Mouse (Mus musculus) CH12.LX (cell line): ENCODE results near the gene Uggt2. TPM values are rescaled to one million over a fixed set of nuclear protein-coding genes. Genes with fewer than 3 reads are reported as not detected.

Experiments used
- DNase-seq: peaks from one replicate; pipeline ENCODE4 v3.0.0-alpha.2; 2013; ENCODE audit errors: extremely low read depth
- H3K27ac ChIP-seq: 2 replicates; pipeline ENCODE4 v1.5.1; 2012; ENCODE audit warnings: low read depth, mild to moderate bottlenecking, control low read depth, moderate library complexity; ENCODE audit not compliant: insufficient read depth
- H3K27me3 ChIP-seq: replicated peaks from 2 replicates; pipeline ENCODE3; 2012; ENCODE audit warnings: inconsistent platforms
- H3K36me3 ChIP-seq, 2 experiments: replicated peaks in 1 of 2; 2 replicates each; pipeline versions ENCODE3 to v1.6.1; 2012; ENCODE audit warnings: inconsistent platforms in 1 of 2, low read length in 1 of 2, mild to moderate bottlenecking in 1 of 2, mixed read lengths in 1 of 2, moderate library complexity in 1 of 2; ENCODE audit not compliant: control insufficient read depth in 1 of 2, insufficient read depth in 1 of 2
- H3K4me1 ChIP-seq, 2 experiments: 2 replicates each; pipeline ENCODE4 v1.6.1; 2012; ENCODE audit warnings: inconsistent platforms in 1 of 2, moderate library complexity in 1 of 2; ENCODE audit not compliant: insufficient read depth in 2 of 2, control insufficient read depth in 1 of 2
- H3K4me2 ChIP-seq: 2 replicates; pipeline ENCODE4 v1.6.1; 2012; ENCODE audit warnings: low read depth, mild to moderate bottlenecking, control low read depth; ENCODE audit not compliant: poor library complexity, insufficient read depth, severe bottlenecking
- H3K4me3 ChIP-seq, 3 experiments: fragments of 150-350 bp in 1 of 3; sonication (generic) in 1 of 3; replicated peaks in 1 of 3; 2 replicates each; pipeline versions ENCODE3 to v1.5.1; 2011 to 2012; ENCODE audit warnings: low read depth in 2 of 3, low read length in 2 of 3, mild to moderate bottlenecking in 2 of 3, moderate library complexity in 2 of 3, control low read depth in 1 of 3, improper control_type of control experiment in 1 of 3, inconsistent platforms in 1 of 3, mixed read lengths in 1 of 3; ENCODE audit not compliant: poor library complexity in 1 of 3
- H3K79me2 ChIP-seq: replicated peaks from 2 replicates; pipeline ENCODE4 v1.6.1; 2012; ENCODE audit warnings: mild to moderate bottlenecking, moderate library complexity; ENCODE audit not compliant: control insufficient read depth, poor library complexity, insufficient read depth, severe bottlenecking; ENCODE audit errors: extremely low read depth
- H3K9ac ChIP-seq: 2 replicates; pipeline ENCODE4 v1.6.1; 2012; ENCODE audit warnings: low read depth, mild to moderate bottlenecking, control low read depth, moderate library complexity; ENCODE audit not compliant: insufficient read depth
- H3K9me3 ChIP-seq: replicated peaks from 2 replicates; pipeline ENCODE3; 2012; ENCODE audit warnings: low read length, inconsistent platforms, mixed read lengths
- BHLHE40 ChIP-seq: IDR thresholded peaks from 2 replicates; pipeline ENCODE4 v1.6.1; 2011; ENCODE audit warnings: mild to moderate bottlenecking, low read depth, low read length, improper control_type of control experiment
- CHD1 ChIP-seq: IDR thresholded peaks from 2 replicates; pipeline ENCODE4 v1.6.1; 2012; ENCODE audit warnings: low read depth, low read length, improper control_type of control experiment, inconsistent platforms
- CHD2 ChIP-seq: IDR thresholded peaks from 2 replicates; pipeline ENCODE4 v1.6.1; 2011; ENCODE audit warnings: low read length, improper control_type of control experiment
- E2F4 ChIP-seq: IDR thresholded peaks from 2 replicates; pipeline ENCODE4 v1.6.1; 2011; ENCODE audit warnings: low read depth, low read length, improper control_type of control experiment; ENCODE audit not compliant: insufficient replicate concordance
- ELF1 ChIP-seq: IDR thresholded peaks from 2 replicates; pipeline ENCODE4 v1.6.1; 2014; ENCODE audit warnings: low read depth, mild to moderate bottlenecking, inconsistent platforms, low read length, improper control_type of control experiment
- EP300 ChIP-seq: IDR thresholded peaks from 2 replicates; pipeline ENCODE4 v1.6.1; 2011; ENCODE audit warnings: low read length, improper control_type of control experiment
- GABPA ChIP-seq: IDR thresholded peaks from 2 replicates; pipeline ENCODE4 v1.6.1; 2012; ENCODE audit warnings: low read depth, low read length, improper control_type of control experiment, inconsistent platforms; ENCODE audit not compliant: insufficient replicate concordance
- HCFC1 ChIP-seq: IDR thresholded peaks from 2 replicates; pipeline ENCODE4 v1.6.1; 2012; ENCODE audit warnings: low read depth, mild to moderate bottlenecking, inconsistent platforms, low read length, improper control_type of control experiment
- IRF4 ChIP-seq: IDR thresholded peaks from 2 replicates; pipeline ENCODE4 v1.6.1; 2014; ENCODE audit warnings: low read depth, mild to moderate bottlenecking, inconsistent platforms, low read length, improper control_type of control experiment
- MAFK ChIP-seq: IDR thresholded peaks from 2 replicates; pipeline ENCODE4 v1.6.1; 2011; ENCODE audit warnings: low read length, improper control_type of control experiment; ENCODE audit not compliant: insufficient replicate concordance
- MAX ChIP-seq: IDR thresholded peaks from 2 replicates; pipeline ENCODE4 v1.6.1; 2011; ENCODE audit warnings: low read length, improper control_type of control experiment
- MAZ ChIP-seq: IDR thresholded peaks from 2 replicates; pipeline ENCODE4 v1.6.1; 2012; ENCODE audit warnings: low read depth, mild to moderate bottlenecking, inconsistent platforms, low read length, improper control_type of control experiment, moderate library complexity
- MEF2A ChIP-seq: IDR thresholded peaks from 2 replicates; pipeline ENCODE4 v1.6.1; 2014; ENCODE audit warnings: low read depth, mild to moderate bottlenecking, inconsistent platforms, low read length, improper control_type of control experiment, borderline replicate concordance
- MXI1 ChIP-seq: IDR thresholded peaks from 2 replicates; pipeline ENCODE4 v1.6.1; 2011; ENCODE audit warnings: mild to moderate bottlenecking, low read depth, low read length, improper control_type of control experiment
- MYC ChIP-seq: IDR thresholded peaks from 2 replicates; pipeline ENCODE4 v1.6.1; 2011; ENCODE audit warnings: low read depth, mild to moderate bottlenecking, improper control_type of control experiment, low read length
- NRF1 ChIP-seq: IDR thresholded peaks from 2 replicates; pipeline ENCODE4 v1.6.1; 2014; ENCODE audit warnings: low read depth, mild to moderate bottlenecking, inconsistent platforms, low read length, improper control_type of control experiment, moderate library complexity
- PAX5 ChIP-seq: IDR thresholded peaks from 2 replicates; pipeline ENCODE4 v1.6.1; 2012; ENCODE audit warnings: low read length, inconsistent platforms, mixed read lengths
- POLR2A ChIP-seq: IDR thresholded peaks from 2 replicates; pipeline ENCODE4 v1.6.1; 2011; ENCODE audit warnings: low read depth, mild to moderate bottlenecking, improper control_type of control experiment, low read length
- RAD21 ChIP-seq: IDR thresholded peaks from 2 replicates; pipeline ENCODE4 v1.6.1; 2011; ENCODE audit warnings: low read depth, mild to moderate bottlenecking, low read length, improper control_type of control experiment, moderate library complexity
- RCOR1 ChIP-seq: conservative IDR thresholded peaks from 2 replicates; pipeline ENCODE4 v1.6.1; 2012; ENCODE audit warnings: low read depth, mild to moderate bottlenecking, inconsistent platforms, low read length, improper control_type of control experiment
- SIN3A ChIP-seq: IDR thresholded peaks from 2 replicates; pipeline ENCODE4 v1.6.1; 2012; ENCODE audit warnings: low read length, improper control_type of control experiment, inconsistent platforms
- SMC3 ChIP-seq: IDR thresholded peaks from 2 replicates; pipeline ENCODE4 v1.6.1; 2011; ENCODE audit warnings: low read depth, low read length, improper control_type of control experiment
- TBP ChIP-seq: conservative IDR thresholded peaks from 2 replicates; pipeline ENCODE4 v1.6.1; 2011; ENCODE audit warnings: low read depth, low read length, improper control_type of control experiment
- TCF12 ChIP-seq: IDR thresholded peaks from 2 replicates; pipeline ENCODE4 v1.6.1; 2014; ENCODE audit warnings: low read depth, mild to moderate bottlenecking, inconsistent platforms, low read length, improper control_type of control experiment
- UBTF ChIP-seq: IDR thresholded peaks from 2 replicates; pipeline ENCODE4 v1.6.1; 2012; ENCODE audit warnings: low read depth, mild to moderate bottlenecking, inconsistent platforms, low read length, improper control_type of control experiment, moderate library complexity
- USF1 ChIP-seq: IDR thresholded peaks from 2 replicates; pipeline ENCODE4 v1.6.1; 2014; ENCODE audit warnings: low read depth, mild to moderate bottlenecking, inconsistent platforms, low read length, improper control_type of control experiment
- USF2 ChIP-seq: conservative IDR thresholded peaks from 2 replicates; pipeline ENCODE4 v1.6.1; 2011; ENCODE audit warnings: low read depth, low read length, improper control_type of control experiment
- ZC3H11A ChIP-seq: IDR thresholded peaks from 2 replicates; pipeline ENCODE4 v1.6.1; 2012; ENCODE audit warnings: low read depth, mild to moderate bottlenecking, inconsistent platforms, low read length, improper control_type of control experiment
- ZKSCAN1 ChIP-seq: IDR thresholded peaks from 2 replicates; pipeline ENCODE4 v1.6.1; 2012; ENCODE audit warnings: low read depth, inconsistent platforms, low read length, improper control_type of control experiment, borderline replicate concordance
- ZMIZ1 ChIP-seq: IDR thresholded peaks from 2 replicates; pipeline ENCODE4 v1.6.1; 2012; ENCODE audit warnings: low read depth, mild to moderate bottlenecking, inconsistent platforms, low read length, improper control_type of control experiment
- dilution Hi-C: fragments of 300-500 bp; cut with MboI; formaldehyde crosslinking; loops from 2 replicates; pipeline ENCODE4 v1.14.3; 2020; ENCODE audit warnings: low sequenced_read_pairs; ENCODE audit not compliant: extremely low pct_unique_long_range_greater_than_20kb, extremely low pct_ligation_motif_present
- in situ Hi-C: fragments of 300-500 bp; cut with MboI; formaldehyde crosslinking; loops from 3 replicates; pipeline ENCODE4 v1.14.3; 2019; ENCODE audit warnings: low sequenced_read_pairs, low pct_ligation_motif_present, low pct_unique_long_range_greater_than_20kb, mixed read lengths
- polyA plus RNA-seq: library from polyadenylated mRNA; unstranded; fragments of >175 nt; gene quantifications from 2 replicates; pipeline ENCODE4 v1.2.1, GENCODE M21; 2012; ENCODE audit warnings: low read depth; ENCODE audit not compliant: insufficient read length
- total RNA-seq, 2 experiments: library from RNA; depleted of rRNA; stranded (reverse); fragments of 300-350 nt in 1 of 2; fragments of >200 nt in 1 of 2; gene quantifications; 2 replicates each; pipeline ENCODE4 v1.2.3; 2012 to 2014

Uggt2 gene
- total and polyA plus RNA-seq, 3 experiments: 0.42 to 1.2 (median 1.0) TPM

GRCm38 (mm10) chr14:119052969-119053368 lies 46.3 kb downstream of the Uggt2 start:
- in situ Hi-C loops: no loop called here
- H3K9ac ChIP-seq: no peak overlapping the region
- no peak for DNase-seq
- H3K9me3 ChIP-seq: no peaks in the 10 kb centered on the region
- dilution Hi-C loops: no loop called here
- H3K27me3 ChIP-seq: no peaks in the 10 kb centered on the region
- H3K27ac ChIP-seq: no peak overlapping the region
- H3K4me1 ChIP-seq: no peaks in the 10 kb centered on the region
- H3K36me3 ChIP-seq: no peaks in the 10 kb centered on the region
- no peak overlapping the region for H3K4me2 ChIP-seq
- no peaks in the 10 kb centered on the region for H3K79me2 ChIP-seq
- no peak overlapping the region for H3K4me3 ChIP-seq
- TF ChIP-seq UBTF (no peak), RAD21 (no peak), SIN3A (no peak), TCF12 (no peak), ZKSCAN1 (no peak), E2F4 (no peak), MXI1 (no peak), ZMIZ1 (no peak), RCOR1 (no peak), MEF2A (no peak), ELF1 (no peak), PAX5 (no peak), MAX (no peak), TBP (no peak), POLR2A (no peak)

GRCm38 (mm10) chr14:119052361-119052760 lies 46.9 kb downstream of the Uggt2 start:
- in situ Hi-C loops (no loop called here), dilution Hi-C loops (no loop called here)
- no peaks in the 10 kb centered on the region for H3K79me2 ChIP-seq
- no peak overlapping the region for H3K9ac ChIP-seq
- no peaks in the 10 kb centered on the region for H3K36me3 ChIP-seq
- H3K27ac ChIP-seq: no peak overlapping the region
- H3K4me2 ChIP-seq: no peak overlapping the region
- H3K4me1 ChIP-seq: no peaks in the 10 kb centered on the region
- H3K9me3 ChIP-seq: no peaks in the 10 kb centered on the region
- no peaks in the 10 kb centered on the region for H3K27me3 ChIP-seq
- no peak for TF ChIP-seq USF2
- no peak for TF ChIP-seq MAX
- no peak for TF ChIP-seq HCFC1
- no peak for TF ChIP-seq UBTF
- no peak for TF ChIP-seq MAZ
- TF ChIP-seq GABPA: no peak
- no peak for TF ChIP-seq CHD1
- TF ChIP-seq PAX5: no peak
- TF ChIP-seq SIN3A: no peak
- no peak for TF ChIP-seq NRF1
- no peak for TF ChIP-seq MYC
- TF ChIP-seq SMC3: no peak
- TF ChIP-seq ZC3H11A: no peak
- TF ChIP-seq EP300: no peak
- TF ChIP-seq USF1: no peak
- TF ChIP-seq MAFK: no peak
- no peak for TF ChIP-seq CHD2
- TF ChIP-seq BHLHE40: no peak
- TF ChIP-seq IRF4: no peak
- H3K4me3 ChIP-seq: no peak overlapping the region
- DNase-seq: no peak
